Mouse (Mus musculus) cerebellum, postnatal 14 days (tissue): ENCODE results near the gene Psrc1.

Experiments
- DNase-seq, 2 experiments: peaks; one replicate each; pipeline ENCODE4 v3.0.0; 2021; ENCODE audit warnings: mixed read lengths in 2 of 2

The Psrc1 gene

GRCm38 (mm10) chr3:108383485-108384354 is at the start of gene Psrc1:
TSS of gene Psrc1 (plus strand) at chr3:108383839.
- DNase-seq: peak; percentile 88 to 89

- DNase-seq: no peak
Observed at GRCm38 (mm10) chr3:108336878-108337277, 46.8 kb upstream of the Psrc1 start.

GRCm38 (mm10) chr3:108341040-108341439 is 42.6 kb upstream of the Psrc1 start:
- DNase-seq: no peak

GRCm38 (mm10) chr3:108342185-108342584 is 41.5 kb upstream of the Psrc1 start:
- DNase-seq: no peak

GRCm38 (mm10) chr3:108345855-108346254 is 37.8 kb upstream of the Psrc1 start:
- DNase-seq: no peak

GRCm38 (mm10) chr3:108348376-108348775 is 35.3 kb upstream of the Psrc1 start:
- DNase-seq: no peak

GRCm38 (mm10) chr3:108355245-108355644 is 28.4 kb upstream of the Psrc1 start:
- no peak for DNase-seq

GRCm38 (mm10) chr3:108357051-108357450 is 26.6 kb upstream of the Psrc1 start:
- no peak for DNase-seq

- peak in 1 of 2 experiments; percentile 35 for DNase-seq
Observed at GRCm38 (mm10) chr3:108358445-108358844, 25.2 kb upstream of the Psrc1 start.

GRCm38 (mm10) chr3:108360894-108361293 is 22.7 kb upstream of the Psrc1 start:
- no peak for DNase-seq

GRCm38 (mm10) chr3:108363626-108364025 is 20.0 kb upstream of the Psrc1 start:
- no peak for DNase-seq

GRCm38 (mm10) chr3:108364270-108364995 is 19.2 kb upstream of the Psrc1 start, which contains the start of gene Mybphl:
TSS of gene Mybphl (plus strand) at chr3:108364911.
- DNase-seq: no peak

- DNase-seq: peak; percentile 58 to 68
Observed at GRCm38 (mm10) chr3:108367173-108367572, 16.5 kb upstream of the Psrc1 start.

GRCm38 (mm10) chr3:108367828-108368227 is 15.8 kb upstream of the Psrc1 start:
- no peak for DNase-seq

GRCm38 (mm10) chr3:108368721-108369120 is 14.9 kb upstream of the Psrc1 start:
- DNase-seq: no peak

GRCm38 (mm10) chr3:108372274-108372673 is 11.4 kb upstream of the Psrc1 start:
- peak in 1 of 2 experiments; percentile 26 for DNase-seq

- DNase-seq: no peak
Observed at GRCm38 (mm10) chr3:108372691-108373090, 10.9 kb upstream of the Psrc1 start.

- DNase-seq: peak; percentile 51 to 57
Observed at GRCm38 (mm10) chr3:108378875-108379663, 4.6 kb upstream of the Psrc1 start.

GRCm38 (mm10) chr3:108380695-108381094 is 2.9 kb upstream of the Psrc1 start:
- peak in 1 of 2 experiments; percentile 30 for DNase-seq

- DNase-seq: no peak
Observed at GRCm38 (mm10) chr3:108381945-108382875, 1.4 kb upstream of the Psrc1 start.

- DNase-seq: no peak
Observed at GRCm38 (mm10) chr3:108384425-108384824, 786 bp downstream of the Psrc1 start.

GRCm38 (mm10) chr3:108386186-108386585 is 2.5 kb downstream of the Psrc1 start:
- DNase-seq: peak; percentile 52 to 65
